10 mouse cellular contexts compared by ENCODE assay signal in the genomic region with DNA sequence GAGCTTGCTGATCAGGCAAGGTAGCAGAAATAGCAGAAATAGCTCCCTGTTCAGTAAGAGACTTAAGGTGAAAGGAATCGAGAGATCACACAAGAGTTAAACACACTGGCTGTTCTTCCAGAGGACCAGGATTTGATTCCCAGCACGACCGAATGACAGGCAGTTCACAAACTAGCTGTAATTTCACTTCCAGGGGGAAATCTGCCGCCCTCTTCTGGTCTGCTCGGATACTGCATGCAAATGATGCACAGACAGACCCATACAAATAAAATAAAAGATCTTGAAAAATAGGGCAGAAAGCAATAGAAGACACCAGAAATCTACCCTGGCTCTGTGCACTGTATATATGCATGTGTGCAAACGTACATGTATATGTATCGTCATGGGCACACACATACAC. TPM values are rescaled to one million over a fixed set of nuclear protein-coding genes. Genes with fewer than 3 reads are reported as not detected.
DNase-seq lines count a peak whose midpoint lies in the region; ATAC-seq and TF ChIP-seq lines count a peak whose summit lies in the region.
"Had no signal": no experiment of that assay in that cellular context is flagged by ENCODE, and none has a peak within 500 bp of the region (broad histone marks: within the 10 kb centered on the region; RNA-seq: fewer than 3 reads in every experiment).

No protein-coding gene starts in this region.

- no peak overlapping the region for H3K27ac ChIP-seq in gastrocnemius, adult 2 months
- H3K27ac ChIP-seq in lung, embryonic 14.5 days (ENCODE audit: low read depth): no peak overlapping the region
- no peak overlapping the region for H3K27ac ChIP-seq in hindbrain, embryonic 14.5 days
- H3K27ac ChIP-seq: embryonic facial prominence, embryonic 12.5 days; heart, embryonic 13.5 days had no signal

- no peaks in the 10 kb centered on the region for H3K4me1 ChIP-seq in lung, embryonic 14.5 days (ENCODE audit: insufficient read depth)
- H3K4me1 ChIP-seq in hindbrain, embryonic 14.5 days (replicated peaks; ENCODE audit: control insufficient read depth, insufficient read depth, low read length): peaks cover 9% of the 10 kb centered on the region; the same call in 1 of the 2 replicates

- no peak overlapping the region for H3K4me3 ChIP-seq in gastrocnemius, adult 2 months
- no peak overlapping the region for H3K4me3 ChIP-seq in lung, embryonic 14.5 days (ENCODE audit: low read depth, low read length)
- H3K4me3 ChIP-seq in hindbrain, embryonic 14.5 days (replicated peaks; ENCODE audit: low read length): no peak overlapping the region
- H3K4me3 ChIP-seq: embryonic facial prominence, embryonic 12.5 days; heart, embryonic 13.5 days had no signal

- no peak overlapping the region for H3K9ac ChIP-seq in lung, embryonic 14.5 days
- no peak overlapping the region for H3K9ac ChIP-seq in hindbrain, embryonic 14.5 days
- H3K9ac ChIP-seq: embryonic facial prominence, embryonic 12.5 days; heart, embryonic 13.5 days had no signal

- H3K27me3 ChIP-seq in lung, embryonic 14.5 days (ENCODE audit: insufficient read depth, low read length): no peaks in the 10 kb centered on the region
- H3K27me3 ChIP-seq in splenic B cell, adult 2 months (ENCODE audit: control insufficient read depth, insufficient read depth, low read length, poor library complexity, severe bottlenecking): no peaks in the 10 kb centered on the region
- H3K27me3 ChIP-seq in hindbrain, embryonic 14.5 days (ENCODE audit: control insufficient read depth, insufficient read depth, low read length): no peaks in the 10 kb centered on the region
- H3K27me3 ChIP-seq: embryonic facial prominence, embryonic 12.5 days; heart, embryonic 13.5 days had no signal

- DNase-seq in gastrocnemius, adult 2 months: no peak
- no peak for DNase-seq in gastrocnemius, postnatal 25 days
- DNase-seq in lung, embryonic 14.5 days: peak; percentile 59
- DNase-seq in lung, postnatal 4 days: no peak
- DNase-seq in brain, embryonic 14.5 days (ENCODE audit: low read depth): no peak
- peak; percentile 75 for DNase-seq in splenic B cell, adult 2 months (ENCODE audit: low read depth, low spot score)
- DNase-seq in ovary, postnatal 10 days (ENCODE audit: low spot score): no peak
- no peak for DNase-seq in hindbrain, embryonic 14.5 days (ENCODE audit: low spot score)

- 45% methylated on average over 7 of the region's 7 CpGs for WGBS in lung, embryonic 14.5 days
- WGBS in hindbrain, embryonic 14.5 days: 54% methylated on average over 7 of the region's 7 CpGs

- no peaks in the 10 kb centered on the region for H3K9me3 ChIP-seq in lung, embryonic 14.5 days (ENCODE audit: low read depth, low read length)
- no peaks in the 10 kb centered on the region for H3K9me3 ChIP-seq in hindbrain, embryonic 14.5 days (ENCODE audit: control insufficient read depth, low read length)
- H3K9me3 ChIP-seq: embryonic facial prominence, embryonic 12.5 days; heart, embryonic 13.5 days had no signal

- TF ChIP-seq POLR2A in brain, embryonic 14.5 days (IDR thresholded peaks at IDR 0.05; ENCODE audit: borderline replicate concordance, extremely low read depth, insufficient read depth, insufficient read length, poor library complexity, severe bottlenecking): no peak

- peak; percentile 62 for TF ChIP-seq CTCF in gastrocnemius, adult 2 months (IDR thresholded peaks at IDR 0.05)
- peak; percentile 50 for TF ChIP-seq CTCF in lung, embryonic 14.5 days (IDR thresholded peaks at IDR 0.05; ENCODE audit: low read depth)
- TF ChIP-seq CTCF in brain, embryonic 14.5 days (IDR thresholded peaks at IDR 0.05; ENCODE audit: borderline replicate concordance, extremely low read depth, insufficient read depth, insufficient read length): peak; percentile 44; the same call in 1 of the 2 replicates

- no peak overlapping the region for H3K4me2 ChIP-seq in lung, embryonic 14.5 days
- H3K4me2 ChIP-seq in hindbrain, embryonic 14.5 days (replicated peaks): no peak overlapping the region
- H3K4me2 ChIP-seq: embryonic facial prominence, embryonic 12.5 days; heart, embryonic 13.5 days had no signal

- ATAC-seq in lung, embryonic 14.5 days (ENCODE audit: insufficient read depth): no peak
- ATAC-seq in hindbrain, embryonic 14.5 days (ENCODE audit: low FRiP score): no peak

- no peaks in the 10 kb centered on the region for H3K36me3 ChIP-seq in lung, embryonic 14.5 days (ENCODE audit: insufficient read depth)
- no peaks in the 10 kb centered on the region for H3K36me3 ChIP-seq in splenic B cell, adult 2 months (ENCODE audit: control insufficient read depth, insufficient read depth, low read length, poor library complexity, severe bottlenecking)
- H3K36me3 ChIP-seq in hindbrain, embryonic 14.5 days (replicated peaks; ENCODE audit: control insufficient read depth, insufficient read depth): peaks cover 2% of the 10 kb centered on the region; the same call in 1 of the 2 replicates
- H3K36me3 ChIP-seq: embryonic facial prominence, embryonic 12.5 days; heart, embryonic 13.5 days had no signal

- intact Hi-C loops in gastrocnemius, adult 2 months (cut with DNase I): no loop called here

RNA-seq across cellular contexts. Expression of a gene that starts 2.3 kb away (rescaled TPM):
- total RNA-seq in gastrocnemius, adult 2 months (2021): 1 to 10 TPM; 5.4 to 5.8 TPM
- 1 to 10 TPM; 5.6 to 6.9 TPM for total RNA-seq in gastrocnemius, postnatal 25 days (2021)
- polyA plus RNA-seq in lung, embryonic 14.5 days (2014; fragmentation: Nextera tagmentation; extraction: Ambion mirVana): 72.2 and 78.1 TPM in 2 replicates
- 56.2 and 58.2 TPM in 2 replicates for polyA plus RNA-seq in brain, embryonic 14.5 days (2012; rRNA removed)
- 118 and 133 TPM in 2 replicates for polyA plus RNA-seq in hindbrain, embryonic 14.5 days (2014; fragmentation: Nextera tagmentation; extraction: Ambion mirVana)

RNA-seq across cellular contexts. Expression of a gene that starts 22.6 kb away (rescaled TPM):
- 1 to 10 TPM; 1.4 to 2.1 TPM for total RNA-seq in gastrocnemius, adult 2 months (2021)
- 1 to 10 TPM; 4.9 to 5.7 TPM for total RNA-seq in gastrocnemius, postnatal 25 days (2021)
- 9.0 and 11.7 TPM in 2 replicates for polyA plus RNA-seq in lung, embryonic 14.5 days (2014; fragmentation: Nextera tagmentation; extraction: Ambion mirVana)
- 38.2 and 52.4 TPM in 2 replicates for polyA plus RNA-seq in brain, embryonic 14.5 days (2012; rRNA removed)
- polyA plus RNA-seq in hindbrain, embryonic 14.5 days (2014; fragmentation: Nextera tagmentation; extraction: Ambion mirVana): 21.7 and 27.5 TPM in 2 replicates

RNA-seq across cellular contexts. Expression of a gene that starts 47.4 kb away (rescaled TPM):
- total RNA-seq in gastrocnemius, adult 2 months (2021): 100 to 1,000 TPM; 179 to 181 TPM
- total RNA-seq in gastrocnemius, postnatal 25 days (2021): 100 to 1,000 TPM; 159 to 164 TPM
- polyA plus RNA-seq in lung, embryonic 14.5 days (2014; fragmentation: Nextera tagmentation; extraction: Ambion mirVana): 306 and 314 TPM in 2 replicates
- polyA plus RNA-seq in brain, embryonic 14.5 days (2012; rRNA removed): 316 and 348 TPM in 2 replicates
- polyA plus RNA-seq in hindbrain, embryonic 14.5 days (2014; fragmentation: Nextera tagmentation; extraction: Ambion mirVana): 391 and 425 TPM in 2 replicates

Comparison
In these comparisons a context has a peak if more than half of its experiments do, and no peak if none do; other contexts are left out.
1. DNase-seq: peak in lung, embryonic 14.5 days (single experiment) and splenic B cell, adult 2 months (single experiment); none in gastrocnemius, adult 2 months (single experiment), gastrocnemius, postnatal 25 days (single experiment), lung, postnatal 4 days (0 of 2), brain, embryonic 14.5 days (single experiment), ovary, postnatal 10 days (single experiment) and hindbrain, embryonic 14.5 days (single experiment).
2. Peak in every context shown above with its lines, with median percentiles within 50 percentile points of each other: CTCF ChIP-seq.